Mouse (Mus musculus): ENCODE data around the gene C87977.
"Not testable (repeated sequence)": the region's sequence is repeated elsewhere in the genome, so short reads cannot be mapped to it uniquely, and the experiment has no call there.

The C87977 gene

DNA sequence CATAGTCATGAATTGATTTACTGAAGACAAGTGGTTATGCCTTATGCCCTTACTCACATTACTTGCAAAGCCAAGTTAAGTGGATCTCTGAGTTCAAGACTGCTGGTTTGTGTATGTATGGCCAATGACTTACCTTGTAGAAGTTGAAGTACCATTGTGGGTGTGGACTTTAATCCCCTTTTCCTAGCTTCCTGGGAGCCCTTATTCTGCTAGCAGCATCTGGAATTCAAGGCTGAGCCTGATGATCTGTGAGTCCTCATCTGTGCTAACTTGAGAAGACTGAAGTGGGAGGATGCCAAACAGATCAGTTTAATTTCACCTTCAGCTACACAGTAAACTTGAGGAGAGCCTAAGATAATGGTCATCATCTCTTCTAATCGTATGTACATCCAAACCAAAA lies at the start of gene C87977:
C87977 (minus strand) TSS at position 101 of the 400 bp plus-strand sequence.
- not testable (repeated sequence) for DNase-seq

DNA sequence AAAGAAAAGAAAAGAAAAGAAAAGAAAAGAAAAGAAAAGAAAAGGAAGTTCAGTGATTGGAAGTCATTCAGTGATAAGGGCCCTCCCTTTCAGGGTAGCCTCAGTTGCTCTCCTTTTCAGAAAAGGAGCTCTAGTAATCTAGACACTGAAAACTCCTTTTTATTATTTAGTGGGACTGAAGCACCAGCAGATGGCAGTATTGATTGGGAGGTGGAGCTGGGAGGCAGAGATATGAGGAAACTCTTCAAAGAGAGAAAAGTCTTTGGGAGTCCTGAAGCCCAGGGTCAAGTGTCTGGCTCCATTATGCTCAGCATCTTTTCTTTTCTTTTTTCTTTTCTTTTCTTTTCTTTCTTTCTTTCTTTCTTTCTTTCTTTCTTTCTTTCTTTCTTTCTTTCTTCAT lies 41.6 kb upstream of the C87977 start:
- not testable (repeated sequence) for DNase-seq

DNA sequence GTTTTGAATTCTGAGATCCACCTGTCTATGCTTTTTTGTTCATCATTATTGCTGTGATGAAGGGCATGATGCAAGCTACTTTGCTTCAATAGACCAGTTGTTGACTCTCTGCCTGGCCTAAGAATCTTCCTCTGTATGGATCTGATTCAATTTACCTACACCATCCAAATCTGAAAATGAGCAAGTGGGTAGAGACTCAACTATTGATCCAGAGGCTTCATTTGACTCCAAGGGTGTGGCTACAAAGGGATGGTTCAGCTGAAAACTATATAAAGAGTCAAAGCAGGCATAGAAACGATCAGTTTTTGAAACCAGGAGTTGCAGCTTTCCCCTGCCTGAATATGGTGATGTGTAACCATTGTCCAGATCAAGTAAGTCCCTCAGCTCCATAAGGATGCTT lies 22.7 kb downstream of the C87977 start, which contains the start of gene Oog2:
Oog2 (plus strand) TSS at position 301 of the 400 bp plus-strand sequence.
- DNase-seq: no peak

DNA sequence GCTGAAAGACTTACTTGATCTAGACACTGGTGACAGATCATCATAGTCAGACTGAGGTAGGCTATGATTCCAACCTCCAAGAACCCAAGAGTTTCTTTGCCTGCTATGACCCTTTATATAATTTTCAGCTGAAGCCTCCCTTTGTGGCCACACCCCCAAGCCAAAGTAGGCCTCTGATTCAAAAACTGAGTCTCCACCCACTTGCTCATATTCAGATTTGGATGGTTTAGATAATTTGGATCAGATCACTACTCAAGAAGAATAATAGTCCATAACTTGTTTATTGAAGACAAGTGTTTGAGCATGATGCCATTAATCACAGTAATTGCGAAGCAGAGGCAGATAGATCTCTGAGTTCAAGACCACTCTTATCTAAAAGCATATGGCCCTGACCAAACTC lies 50.6 kb downstream of the C87977 start, which contains the start of gene Oog3:
Oog3 (minus strand) TSS at position 101 of the 400 bp plus-strand sequence.
- DNase-seq: no peak

All from right cerebral cortex, postnatal 14 days (tissue).